Mouse (Mus musculus) lung, adult 2 months (tissue): ENCODE results near the gene Saysd1.

ENCODE experiments used
- CTCF ChIP-seq: fragments of 200-500 bp; IDR thresholded peaks from 2 replicates; pipeline ENCODE4 v1.5.1; 2011; ENCODE audit warnings: mild to moderate bottlenecking, low read length, control low read depth; ENCODE audit not compliant: insufficient read depth
- POLR2A ChIP-seq: fragments of 200-500 bp; IDR thresholded peaks from 2 replicates; pipeline ENCODE4 v1.6.1; 2011; ENCODE audit warnings: low read depth, mild to moderate bottlenecking, control low read depth, low read length, borderline replicate concordance; ENCODE audit errors: extremely low read depth

DNA sequence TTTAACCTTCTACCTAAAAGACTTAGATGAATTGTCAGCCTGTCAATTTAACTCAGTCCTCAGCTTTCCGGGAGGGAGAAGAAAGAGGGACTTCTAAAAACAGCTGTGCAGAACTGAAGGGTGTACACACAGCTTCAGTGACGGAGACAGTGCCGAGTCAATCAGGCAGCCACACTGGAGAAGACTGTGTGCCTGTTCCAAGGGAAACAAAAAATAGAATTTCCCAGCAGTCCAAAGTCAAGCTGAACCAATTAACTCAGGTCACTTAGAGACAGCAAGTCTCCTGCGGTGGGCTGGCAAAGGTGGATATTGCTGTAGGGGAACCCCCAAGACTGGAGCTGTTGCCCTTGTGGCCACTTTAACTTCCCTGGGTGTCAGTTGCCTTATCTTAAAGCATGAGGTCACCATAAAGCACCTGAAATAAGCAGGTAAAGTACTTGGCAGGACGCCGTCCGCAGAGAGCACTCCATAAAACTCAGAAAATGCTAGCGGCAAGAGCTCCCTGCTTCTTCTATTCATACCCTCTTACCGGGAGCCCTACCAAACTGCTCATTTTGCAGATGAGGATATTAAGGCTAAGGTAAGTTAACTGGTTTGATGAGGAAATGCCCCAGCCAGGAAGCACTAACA, 39.3 kb upstream of the Saysd1 start:
- TF ChIP-seq POLR2A (no peak), CTCF (no peak)
